Mouse (Mus musculus) CH12.LX (cell line): ENCODE results near the gene St14.

Experiments used
- CTCF ChIP-seq, 2 experiments: IDR thresholded peaks in 1 of 2; conservative IDR thresholded peaks in 1 of 2; 2 replicates each; pipeline ENCODE4 v1.5.1; 2011 to 2012; ENCODE audit warnings: low read depth in 2 of 2, low read length in 2 of 2, improper control_type of control experiment in 1 of 2, inconsistent platforms in 1 of 2, mild to moderate bottlenecking in 1 of 2, moderate library complexity in 1 of 2
- KAT2A ChIP-seq: IDR thresholded peaks from 2 replicates; pipeline ENCODE4 v1.6.1; 2012; ENCODE audit warnings: low read length, improper control_type of control experiment, inconsistent platforms; ENCODE audit not compliant: insufficient replicate concordance
- MAFK ChIP-seq: IDR thresholded peaks from 2 replicates; pipeline ENCODE4 v1.6.1; 2011; ENCODE audit warnings: low read length, improper control_type of control experiment; ENCODE audit not compliant: insufficient replicate concordance
- MAX ChIP-seq: IDR thresholded peaks from 2 replicates; pipeline ENCODE4 v1.6.1; 2011; ENCODE audit warnings: low read length, improper control_type of control experiment
- MEF2A ChIP-seq: IDR thresholded peaks from 2 replicates; pipeline ENCODE4 v1.6.1; 2014; ENCODE audit warnings: low read depth, mild to moderate bottlenecking, inconsistent platforms, low read length, improper control_type of control experiment, borderline replicate concordance
- POLR2A ChIP-seq: IDR thresholded peaks from 2 replicates; pipeline ENCODE4 v1.6.1; 2011; ENCODE audit warnings: low read depth, mild to moderate bottlenecking, improper control_type of control experiment, low read length
- ZNF384 ChIP-seq: IDR thresholded peaks from 2 replicates; pipeline ENCODE4 v1.6.1; 2012; ENCODE audit warnings: low read depth, low read length, improper control_type of control experiment, inconsistent platforms

GRCm38 (mm10) chr9:31082771-31083170 lies 48.9 kb downstream of the St14 start:
- no peak for TF ChIP-seq POLR2A
- no peak for TF ChIP-seq CTCF (conservative IDR thresholded peaks at IDR 0.05 in 1 of 2, IDR thresholded peaks at IDR 0.05 in 1 of 2; ENCODE audit: low read depth in 2 of 2, low read length in 2 of 2)
- no peak for TF ChIP-seq KAT2A
- TF ChIP-seq MAX, result no peak
- TF ChIP-seq MAFK, result no peak
- no peak for TF ChIP-seq ZNF384
- TF ChIP-seq MEF2A, result no peak
